Mouse (Mus musculus) liver, embryonic 14.5 days (tissue): ENCODE measurements at regions not wholly inside any gene's neighbourhood (a gene's known extent, or its start where the extent isn't known, plus 50 kb on each side); places are given as distances from the start of the nearest gene placed in this dataset.

Experiments used
- ATAC-seq: fragments of 200-750 bp; cut with Nextera tagmentation; 2 replicates; pipeline ENCODE4 v1.8.0; 2017; ENCODE audit warnings: moderate number of reproducible peaks, mild to moderate bottlenecking, moderate library complexity; ENCODE audit not compliant: insufficient read depth
- DNase-seq, 3 experiments: peaks; one replicate each; pipeline ENCODE4 v3.0.0-alpha.2; 2012 to 2013; ENCODE audit warnings: low read depth in 3 of 3, low spot score in 3 of 3
- H3K27ac ChIP-seq: fragments of 300-500 bp; sonication (generic); 2 replicates; pipeline ENCODE4 v1.5.1; 2014; ENCODE audit warnings: moderate library complexity, mild to moderate bottlenecking, control low read depth, inconsistent platforms
- H3K27me3 ChIP-seq: fragments of 300-500 bp; sonication (generic); 2 replicates; pipeline ENCODE4 v1.6.1; 2014; ENCODE audit warnings: mild to moderate bottlenecking, low read length, moderate library complexity; ENCODE audit not compliant: control insufficient read depth, insufficient read depth
- H3K36me3 ChIP-seq: fragments of 300-500 bp; sonication (generic); replicated peaks from 2 replicates; pipeline ENCODE4 v1.6.1; 2014; ENCODE audit warnings: low read depth; ENCODE audit not compliant: control insufficient read depth, insufficient read depth
- H3K4me1 ChIP-seq, 2 experiments: fragments of 200-500 bp in 1 of 2; fragments of 300-500 bp in 1 of 2; sonication (generic) in 1 of 2; replicated peaks; 2 replicates each; pipeline ENCODE4 v1.6.1; 2012 to 2014; ENCODE audit warnings: antibody characterized with exemption in 1 of 2, inconsistent platforms in 1 of 2, low read length in 1 of 2; ENCODE audit not compliant: control insufficient read depth in 2 of 2, insufficient read depth in 2 of 2
- H3K4me2 ChIP-seq: fragments of 300-500 bp; sonication (generic); 2 replicates; pipeline ENCODE4 v1.6.1; 2014; ENCODE audit warnings: low read depth, mild to moderate bottlenecking, control low read depth, moderate library complexity
- H3K4me3 ChIP-seq, 2 experiments: fragments of 200-500 bp in 1 of 2; fragments of 300-500 bp in 1 of 2; sonication (generic) in 1 of 2; 2 replicates each; pipeline ENCODE4 v1.5.1; 2012 to 2014; ENCODE audit warnings: low read depth in 2 of 2, low read length in 2 of 2, mild to moderate bottlenecking in 2 of 2, control low read depth in 1 of 2, inconsistent platforms in 1 of 2, moderate library complexity in 1 of 2; ENCODE audit not compliant: insufficient read depth in 1 of 2
- H3K9ac ChIP-seq: fragments of 300-500 bp; sonication (generic); replicated peaks from 2 replicates; pipeline ENCODE4 v1.6.1; 2014; ENCODE audit warnings: mild to moderate bottlenecking, control low read depth, moderate library complexity
- H3K9me3 ChIP-seq: fragments of 300-500 bp; sonication (generic); 2 replicates; pipeline ENCODE4 v1.6.1; 2016; ENCODE audit warnings: low read length, mixed read lengths; ENCODE audit not compliant: control insufficient read depth
- CTCF ChIP-seq: IDR thresholded peaks from 2 replicates; pipeline ENCODE4 v1.5.1; 2016; ENCODE audit warnings: antibody characterized with exemption, low read depth, control low read depth
- EP300 ChIP-seq: IDR thresholded peaks from 2 replicates; pipeline ENCODE4 v1.6.1; 2016; ENCODE audit warnings: antibody characterized with exemption, low read depth
- WGBS: fragments of 180-500 bp; shearing (Covaris S2); extraction: QIAGEN DNeasy Blood & Tissue Kit; methylation state at CpG from one replicate; pipeline ENCODE4 v1.1.7; 2014; ENCODE audit not compliant: insufficient replicate concordance; 5-methylcytosine and 5-hydroxymethylcytosine counted together

GRCm38 (mm10) chr5:111869011-111869410, 135.3 kb downstream of the Gm26897 start:
- H3K4me1 ChIP-seq = no peaks in the 10 kb centered on the region
- no peak overlapping the region for H3K27ac ChIP-seq
- no peak for DNase-seq

GRCm38 (mm10) chr5:111877165-111877793, 143.6 kb downstream of the Gm26897 start:
- no peaks in the 10 kb centered on the region for H3K4me1 ChIP-seq
- H3K4me3 ChIP-seq = no peak overlapping the region
- no peak overlapping the region for H3K4me2 ChIP-seq
- no peaks in the 10 kb centered on the region for H3K9me3 ChIP-seq
- DNase-seq = no peak
- no peaks in the 10 kb centered on the region for H3K27me3 ChIP-seq
- no peaks in the 10 kb centered on the region for H3K36me3 ChIP-seq
- H3K27ac ChIP-seq = no peak overlapping the region
- H3K9ac ChIP-seq = no peak overlapping the region
- TF ChIP-seq CTCF (no peak), EP300 (no peak)
- WGBS = 14% methylated on average over 8 of the region's 8 CpGs
- ATAC-seq = no peak

More at GRCm38 (mm10) chr5:111869011-111869410, 135.3 kb downstream of the Gm26897 start:
- Histone ChIP-seq H3K27me3 (no peaks in the 10 kb centered on the region), H3K9me3 (no peaks in the 10 kb centered on the region; the same call in 1 of the 2 replicates), H3K4me3 (no peak overlapping the region), H3K36me3 (no peaks in the 10 kb centered on the region), H3K9ac (no peak overlapping the region), H3K4me2 (no peak overlapping the region)
- no peak for ATAC-seq
- 73% methylated on average over 12 of the region's 12 CpGs for WGBS
- no peak for TF ChIP-seq EP300

GRCm38 (mm10) chr5:111879044-111879443, 145.3 kb downstream of the Gm26897 start:
- no peaks in the 10 kb centered on the region for H3K9me3 ChIP-seq
- no peaks in the 10 kb centered on the region for H3K36me3 ChIP-seq
- H3K4me3 ChIP-seq = no peak overlapping the region
- no peak overlapping the region for H3K9ac ChIP-seq
- H3K27me3 ChIP-seq = no peaks in the 10 kb centered on the region
- DNase-seq (no peak), ATAC-seq (no peak)
- no peak overlapping the region for H3K4me2 ChIP-seq
- H3K27ac ChIP-seq = no peak overlapping the region
- TF ChIP-seq CTCF (no peak), EP300 (no peak)
- H3K4me1 ChIP-seq = no peaks in the 10 kb centered on the region

GRCm38 (mm10) chr5:111880268-111880667, 146.5 kb downstream of the Gm26897 start:
- no peak for DNase-seq
- no peak overlapping the region for H3K9ac ChIP-seq
- no peaks in the 10 kb centered on the region for H3K9me3 ChIP-seq
- WGBS = 44% methylated on average over 2 of the region's 2 CpGs
- no peak for TF ChIP-seq CTCF
- TF ChIP-seq EP300 = no peak
- no peak for ATAC-seq
- H3K4me2 ChIP-seq = no peak overlapping the region
- H3K36me3 ChIP-seq = no peaks in the 10 kb centered on the region
- H3K4me3 ChIP-seq = no peak overlapping the region
- no peak overlapping the region for H3K27ac ChIP-seq
- no peaks in the 10 kb centered on the region for H3K4me1 ChIP-seq
- no peaks in the 10 kb centered on the region for H3K27me3 ChIP-seq

- Histone ChIP-seq H3K9me3 (no peaks in the 10 kb centered on the region), H3K36me3 (no peaks in the 10 kb centered on the region), H3K27me3 (no peaks in the 10 kb centered on the region), H3K27ac (no peak overlapping the region), H3K9ac (no peak overlapping the region), H3K4me3 (no peak overlapping the region), H3K4me2 (no peak overlapping the region), H3K4me1 (no peaks in the 10 kb centered on the region)
- no peak for TF ChIP-seq CTCF
- TF ChIP-seq EP300 = no peak
- ATAC-seq = no peak
- 25% methylated on average over 5 of the region's 5 CpGs for WGBS
- DNase-seq = no peak
Observed at GRCm38 (mm10) chr5:111881517-111881916, 147.8 kb downstream of the Gm26897 start.
